Mouse (Mus musculus) gastrocnemius, adult 8-10 months (tissue): Measurements from ENCODE around the gene Gps2. TPM values are rescaled to one million over a fixed set of nuclear protein-coding genes. Genes with fewer than 3 reads are reported as not detected.

Source experiments
- DNase-seq, 2 experiments: peaks; one replicate each; pipeline ENCODE4 v3.0.0; 2022; ENCODE audit warnings: low spot score in 2 of 2
- total RNA-seq, 4 experiments: library from RNA; stranded (reverse); gene quantifications; 2 replicates each; pipeline ENCODE4 v1.2.4; 2022

The Gps2 gene
- 10 to 100 TPM; 38.6 to 53.2 (median 50.3) TPM for total RNA-seq

GRCm38 (mm10) chr11:69913554-69914371 is at the start of gene Gps2:
Gps2 (plus strand) TSS chr11:69913888.
- peak; percentile 78 to 84 for DNase-seq

GRCm38 (mm10) chr11:69864138-69864860 is 49.4 kb upstream of the Gps2 start:
- DNase-seq, result no peak

- DNase-seq, result no peak
Measured at GRCm38 (mm10) chr11:69865561-69865960, 48.1 kb upstream of the Gps2 start.

GRCm38 (mm10) chr11:69867335-69867734 is 46.4 kb upstream of the Gps2 start:
- no peak for DNase-seq

- no peak for DNase-seq
Measured at GRCm38 (mm10) chr11:69870289-69871069, 43.2 kb upstream of the Gps2 start.

GRCm38 (mm10) chr11:69871822-69872221 is 41.9 kb upstream of the Gps2 start:
- DNase-seq, result no peak

- DNase-seq, result no peak
Measured at GRCm38 (mm10) chr11:69872451-69872850, 41.2 kb upstream of the Gps2 start.

GRCm38 (mm10) chr11:69876186-69876585 is 37.5 kb upstream of the Gps2 start:
- DNase-seq, result no peak

- peak; percentile 54 to 67 for DNase-seq
Measured at GRCm38 (mm10) chr11:69876867-69877266, 36.8 kb upstream of the Gps2 start.

GRCm38 (mm10) chr11:69877878-69878277 is 35.8 kb upstream of the Gps2 start, which contains the start of gene Tmem95:
Tmem95 (minus strand) TSS chr11:69878018.
- DNase-seq, result no peak

- no peak for DNase-seq
Measured at GRCm38 (mm10) chr11:69878399-69878798, 35.3 kb upstream of the Gps2 start.

- DNase-seq, result no peak
Measured at GRCm38 (mm10) chr11:69878952-69879351, 34.7 kb upstream of the Gps2 start.

GRCm38 (mm10) chr11:69879711-69880110 is 34.0 kb upstream of the Gps2 start:
- DNase-seq, result no peak

- DNase-seq, result no peak
Measured at GRCm38 (mm10) chr11:69880506-69880852, 33.2 kb upstream of the Gps2 start.

- peak; percentile 90 to 91 for DNase-seq
Measured at GRCm38 (mm10) chr11:69880853-69881603, 32.7 kb upstream of the Gps2 start, which contains the start of gene Kctd11. Kctd11 (minus strand) TSS chr11:69881406.

- DNase-seq, result no peak
Measured at GRCm38 (mm10) chr11:69881787-69882670, 31.7 kb upstream of the Gps2 start.

GRCm38 (mm10) chr11:69883066-69883465 is 30.6 kb upstream of the Gps2 start:
- no peak for DNase-seq

GRCm38 (mm10) chr11:69883527-69884151 is 30.0 kb upstream of the Gps2 start:
- DNase-seq, result no peak

- no peak for DNase-seq
Measured at GRCm38 (mm10) chr11:69884240-69884639, 29.4 kb upstream of the Gps2 start.

- no peak for DNase-seq
Measured at GRCm38 (mm10) chr11:69884663-69885062, 29.0 kb upstream of the Gps2 start.
